Mouse (Mus musculus) lung, adult 18-20 months (tissue): ENCODE data around the gene Gnl2.
A peak's percentile ranks its signal among the peaks of the same experiment; 100 is the strongest.

Experiments used
- DNase-seq, 2 experiments: peaks; one replicate each; pipeline ENCODE4 v3.0.0; 2022; ENCODE audit warnings: mixed read lengths in 2 of 2

Gene Gnl2

GRCm38 (mm10) chr4:125015806-125016635, at the start of gene Gnl2:
Gene Gnl2 (plus strand): TSS chr4:125016585.
- peak; percentile 50 to 65 for DNase-seq

DNA sequence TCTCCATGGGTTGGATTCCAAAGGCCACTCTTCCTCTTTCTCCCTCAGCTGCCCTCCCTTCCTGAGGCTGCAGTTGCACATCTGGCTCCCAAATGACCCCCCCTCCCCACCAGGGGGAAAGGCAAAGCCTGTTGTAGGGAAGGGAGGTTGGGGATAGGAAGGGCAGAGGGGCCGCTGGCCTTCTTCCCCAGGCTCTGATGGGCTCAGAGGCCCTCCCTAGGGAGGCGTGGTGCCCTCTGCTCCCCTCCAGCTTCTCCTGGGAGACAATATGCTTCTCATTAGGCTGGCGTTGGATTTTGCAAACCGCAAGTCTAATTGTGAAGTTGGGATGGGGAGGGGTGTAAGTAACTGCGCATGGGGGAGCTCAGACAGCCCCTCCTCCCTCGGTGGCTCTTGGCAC, 47.7 kb upstream of the Gnl2 start:
- no peak for DNase-seq

- DNase-seq = no peak
Measured at GRCm38 (mm10) chr4:124969219-124969848, 47.1 kb upstream of the Gnl2 start.

GRCm38 (mm10) chr4:124970194-124970593, 46.2 kb upstream of the Gnl2 start:
- no peak for DNase-seq

DNA sequence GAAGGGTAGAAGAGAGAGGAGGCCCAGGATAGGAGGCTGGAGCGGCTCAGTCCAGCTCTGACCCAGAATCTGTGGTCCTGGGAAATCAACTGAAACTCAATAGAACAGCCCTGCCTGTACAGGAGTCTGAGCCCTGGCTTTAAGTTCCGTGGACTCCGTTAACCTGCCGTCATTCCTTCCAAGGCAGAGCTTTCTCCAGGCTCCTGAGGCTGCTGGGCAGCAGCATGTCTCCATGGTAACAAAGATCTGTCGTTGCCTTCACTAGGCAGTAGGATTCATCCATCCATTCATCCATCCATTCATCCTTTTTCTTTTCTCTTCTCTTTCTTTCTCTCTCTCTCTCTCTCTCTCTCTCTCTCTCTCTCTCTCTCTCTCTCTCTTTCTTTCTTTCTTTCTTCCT, 45.7 kb upstream of the Gnl2 start:
- DNase-seq = no peak

- no peak for DNase-seq
Measured at GRCm38 (mm10) chr4:124971094-124971493, 45.3 kb upstream of the Gnl2 start.

DNA sequence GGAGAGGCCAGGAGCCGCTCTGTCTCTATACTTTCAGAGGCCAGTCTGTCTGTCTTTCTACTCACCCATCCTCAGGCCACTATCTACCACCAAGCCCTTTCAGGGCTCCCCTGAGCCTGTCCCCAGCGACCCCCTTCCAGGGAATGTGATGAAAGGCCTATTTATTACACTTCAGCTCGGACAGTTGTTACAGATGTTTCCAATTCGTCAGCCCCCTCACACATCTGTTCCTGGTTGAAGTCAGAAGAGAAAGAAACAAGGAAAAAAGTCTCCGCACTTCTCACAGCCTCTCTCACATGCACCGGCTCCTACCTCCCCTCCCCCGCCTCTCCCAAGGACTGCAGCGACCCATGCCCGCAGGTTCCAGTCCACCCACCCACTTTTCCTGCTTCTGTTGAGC, 44.1 kb upstream of the Gnl2 start:
- DNase-seq = no peak

GRCm38 (mm10) chr4:124973296-124973695, 43.1 kb upstream of the Gnl2 start:
- DNase-seq = no peak

GRCm38 (mm10) chr4:124978201-124978600, 38.2 kb upstream of the Gnl2 start:
- peak; percentile 64 to 79 for DNase-seq

DNA sequence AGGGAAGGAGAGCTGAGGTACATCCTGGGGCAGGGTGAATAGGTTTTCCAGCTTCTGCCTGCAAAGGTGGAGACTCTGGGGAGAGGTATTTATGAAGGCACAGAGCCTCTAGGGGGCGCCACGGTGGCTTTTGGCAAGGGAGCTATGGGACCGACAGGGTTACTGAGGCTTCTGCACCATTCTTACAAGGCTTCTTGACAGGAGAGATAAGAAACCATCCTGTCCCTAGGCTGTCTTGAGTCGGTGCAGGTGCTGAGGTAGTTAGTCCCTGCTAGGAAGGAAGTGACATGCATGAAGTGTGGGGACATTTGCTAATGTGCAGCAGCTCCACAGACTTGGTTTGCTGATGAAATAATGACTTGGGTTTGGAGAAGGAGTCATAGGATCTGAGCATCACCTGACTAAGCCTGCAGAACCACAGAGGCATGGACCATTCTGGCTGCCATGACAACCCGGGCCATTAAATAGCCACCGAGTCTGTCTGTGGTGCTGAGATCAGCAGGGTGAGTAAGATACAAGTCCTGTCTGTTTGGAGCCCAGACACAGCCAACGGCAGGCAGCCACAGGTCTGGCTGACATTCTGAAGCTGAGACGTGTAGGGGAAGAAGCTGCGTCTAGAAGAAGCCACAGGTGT, 32.4 kb upstream of the Gnl2 start:
- peak in 1 of 2 experiments; percentile 11 for DNase-seq

- peak; percentile 28 to 39 for DNase-seq
Measured at GRCm38 (mm10) chr4:124984871-124985670, 31.3 kb upstream of the Gnl2 start.

DNA sequence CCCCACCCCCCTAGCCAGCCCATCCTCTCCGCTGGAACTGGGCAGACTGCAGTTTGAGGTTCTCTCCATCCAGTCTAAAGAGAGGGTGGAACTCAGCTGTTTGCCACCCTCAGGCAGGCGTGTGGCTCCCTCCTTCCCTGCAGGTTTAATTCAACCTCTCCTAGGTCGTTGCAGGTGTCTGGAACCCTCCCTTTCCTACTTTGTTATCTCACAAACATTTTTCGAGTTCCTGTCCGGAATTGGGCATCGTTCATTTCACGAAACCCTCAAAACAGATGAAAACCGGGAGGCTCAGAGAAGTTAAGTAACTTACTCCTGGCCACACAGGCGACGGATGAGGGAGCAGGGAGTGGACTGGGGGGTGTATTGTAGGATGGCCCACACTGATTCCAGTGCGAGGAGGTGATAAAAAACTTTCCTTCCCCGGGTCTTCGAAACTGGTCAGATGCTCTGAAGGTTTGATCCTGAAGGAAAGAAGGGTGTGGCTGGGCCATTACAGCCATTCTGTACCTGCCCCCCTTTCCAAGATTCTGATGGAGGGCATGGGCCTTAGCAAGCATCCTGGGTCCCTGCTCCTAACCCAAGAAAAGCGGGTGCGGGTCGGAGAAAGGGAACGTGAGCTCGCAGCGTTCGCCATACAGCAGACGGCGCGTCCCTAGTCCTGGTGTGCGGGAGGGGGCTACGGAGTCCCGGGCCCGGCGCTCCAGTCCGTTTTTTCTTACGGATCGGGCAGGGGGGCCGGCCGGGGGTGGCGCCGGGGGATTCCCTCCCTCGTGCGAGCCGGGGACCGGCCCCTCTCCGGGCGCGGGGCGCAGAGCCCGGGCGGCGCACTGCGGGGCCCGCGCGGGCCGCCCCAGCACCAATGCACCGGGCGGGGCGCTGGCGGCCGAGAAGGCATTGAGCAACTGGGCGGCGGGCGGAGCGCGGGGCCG, 30.4 kb upstream of the Gnl2 start, which contains the start of gene Rspo1:
TSS of gene Rspo1 (plus strand) at position 760 of the 932 bp plus-strand sequence.
- DNase-seq = peak; percentile 32 to 36

GRCm38 (mm10) chr4:124986739-124987710, 29.4 kb upstream of the Gnl2 start:
- no peak for DNase-seq

DNA sequence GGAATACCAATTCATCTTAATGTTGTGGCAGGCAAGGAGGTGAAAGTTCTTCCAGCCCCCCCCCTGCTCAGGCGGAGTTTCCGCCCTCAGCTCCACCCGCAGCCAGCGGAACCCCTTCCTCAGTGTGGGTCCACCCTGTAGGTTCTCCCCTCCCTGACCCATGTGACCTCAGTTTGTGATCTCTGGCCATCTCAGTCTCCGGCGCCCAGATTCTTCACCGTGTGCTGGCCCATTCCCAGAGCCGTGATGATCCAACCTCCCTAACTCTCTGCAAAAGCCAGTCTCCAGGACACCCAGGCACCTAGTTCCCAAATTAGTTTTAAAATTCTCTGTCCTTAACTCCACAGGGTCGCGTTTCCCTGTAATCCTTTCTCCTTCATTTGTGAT, 28.7 kb upstream of the Gnl2 start:
- no peak for DNase-seq

DNA sequence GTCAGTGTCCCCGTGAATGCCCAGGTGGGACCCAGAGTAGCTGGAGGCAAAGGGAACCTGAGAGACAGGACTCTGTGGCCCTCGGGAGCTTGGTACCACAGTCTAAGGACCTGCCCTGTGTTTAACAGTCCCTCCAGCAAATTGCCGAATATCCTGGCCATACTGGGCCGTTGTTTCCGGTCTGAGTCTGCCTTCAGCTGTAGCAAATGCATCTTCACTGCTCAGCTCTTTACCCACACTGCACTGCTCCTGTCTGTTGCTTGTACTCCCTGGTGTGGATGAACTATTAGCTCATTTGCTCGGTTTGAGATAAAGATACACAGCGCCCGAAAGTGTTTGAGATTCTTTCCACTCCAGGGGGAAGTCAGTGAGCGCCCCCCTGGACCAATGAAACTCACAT, 28.0 kb upstream of the Gnl2 start:
- DNase-seq = no peak

GRCm38 (mm10) chr4:124989787-124990253, 26.6 kb upstream of the Gnl2 start:
- peak in 1 of 2 experiments; percentile 18 for DNase-seq

GRCm38 (mm10) chr4:124990325-124990724, 26.1 kb upstream of the Gnl2 start:
- DNase-seq = no peak

DNA sequence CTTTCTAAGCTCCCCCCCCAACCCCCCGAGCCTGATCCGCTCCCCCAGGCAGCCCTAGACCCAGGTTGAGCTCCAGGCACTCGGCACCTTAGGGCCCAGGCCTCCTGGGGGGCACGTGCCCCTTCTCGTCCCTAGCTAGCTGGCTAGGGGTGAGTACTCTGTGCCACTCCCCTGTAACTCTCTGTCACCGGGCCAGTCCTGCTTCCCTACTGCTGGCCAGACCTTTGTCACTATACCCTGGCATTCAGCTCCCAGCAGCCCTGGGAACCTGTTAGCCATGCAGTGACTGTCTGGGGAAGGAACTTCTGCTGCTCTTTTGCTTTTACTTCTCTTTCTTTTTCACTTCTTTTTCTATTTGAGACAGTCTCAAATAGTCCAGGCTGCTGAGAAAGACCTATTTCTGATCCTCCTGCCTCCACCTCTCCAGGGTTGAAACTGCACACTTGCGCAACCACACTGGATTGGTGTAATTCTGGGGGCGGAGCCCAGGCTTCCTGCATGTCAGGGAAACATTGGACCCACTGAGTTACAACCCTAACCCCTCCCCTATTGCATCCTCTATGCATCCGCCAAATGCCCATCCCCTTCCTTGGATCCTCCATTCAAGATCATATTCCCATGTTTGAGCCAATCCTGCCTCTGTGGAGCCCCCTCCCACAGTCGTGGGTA, 18.8 kb upstream of the Gnl2 start:
- DNase-seq = no peak

DNA sequence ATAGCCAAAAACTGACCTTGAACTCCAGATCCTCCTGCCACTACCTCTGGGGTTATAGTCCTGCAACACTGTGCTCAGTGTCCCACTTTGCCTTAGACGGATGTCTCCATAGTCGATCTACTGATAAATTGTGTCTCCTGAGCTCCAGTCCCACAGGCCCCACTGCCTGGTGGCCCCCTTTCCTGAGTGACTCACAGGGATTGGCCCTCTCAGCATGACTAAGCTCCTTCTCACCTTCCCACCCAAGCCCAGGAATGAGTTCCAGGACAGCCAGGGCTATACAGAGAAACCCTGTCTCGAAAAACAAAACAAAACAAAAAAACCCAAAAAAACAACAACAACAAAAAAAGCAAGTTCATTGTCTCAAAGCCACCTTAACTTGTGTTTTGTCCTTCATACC, 16.8 kb upstream of the Gnl2 start:
- no peak for DNase-seq

GRCm38 (mm10) chr4:125002978-125003377, 13.4 kb upstream of the Gnl2 start:
- no peak for DNase-seq
